Mouse (Mus musculus) gonadal fat pad, adult 2 months (tissue): ENCODE measurements around the gene Gm11992. TPM values are rescaled to one million over a fixed set of nuclear protein-coding genes. Genes with fewer than 3 reads are reported as not detected.

Experiments
- DNase-seq: peaks from one replicate; pipeline ENCODE4 v3.0.0-alpha.2; 2012; ENCODE audit warnings: low read depth
- polyA plus RNA-seq: library from polyadenylated mRNA; depleted of rRNA; stranded (reverse); fragments of >200 nt; gene quantifications from 2 replicates; pipeline ENCODE4 v1.2.3, GENCODE M21; 2012; rRNA removed

Gene Gm11992
- polyA plus RNA-seq = 0.93 and 1.9 TPM in 2 replicates

- DNase-seq = peak; percentile 50
Observed at GRCm38 (mm10) chr11:9048011-9048702, at the start of gene Gm11992. Gene Gm11992 (plus strand): TSS chr11:9048594.

GRCm38 (mm10) chr11:9008761-9009160 lies 39.6 kb upstream of the Gm11992 start:
- no peak for DNase-seq

GRCm38 (mm10) chr11:9010416-9010815 lies 38.0 kb upstream of the Gm11992 start:
- DNase-seq = no peak

GRCm38 (mm10) chr11:9010853-9011339 lies 37.5 kb upstream of the Gm11992 start, which contains the start of gene Hus1:
Gene Hus1 (minus strand): TSS chr11:9011191.
- peak; percentile 27 for DNase-seq

GRCm38 (mm10) chr11:9011348-9011747 lies 37.0 kb upstream of the Gm11992 start:
- no peak for DNase-seq

GRCm38 (mm10) chr11:9014740-9015139 lies 33.7 kb upstream of the Gm11992 start:
- DNase-seq = no peak

- peak; percentile 77 for DNase-seq
Observed at GRCm38 (mm10) chr11:9018491-9019267, 29.7 kb upstream of the Gm11992 start.

- DNase-seq = no peak
Observed at GRCm38 (mm10) chr11:9020207-9020606, 28.2 kb upstream of the Gm11992 start.

- DNase-seq = no peak
Observed at GRCm38 (mm10) chr11:9024782-9025181, 23.6 kb upstream of the Gm11992 start.

GRCm38 (mm10) chr11:9025211-9025610 lies 23.2 kb upstream of the Gm11992 start:
- DNase-seq = no peak

- no peak for DNase-seq
Observed at GRCm38 (mm10) chr11:9031530-9031929, 16.9 kb upstream of the Gm11992 start.

GRCm38 (mm10) chr11:9046546-9046945 lies 1.8 kb upstream of the Gm11992 start:
- no peak for DNase-seq

GRCm38 (mm10) chr11:9047044-9047443 lies 1.4 kb upstream of the Gm11992 start:
- DNase-seq = no peak

- no peak for DNase-seq
Observed at GRCm38 (mm10) chr11:9048703-9049060, 288 bp downstream of the Gm11992 start, which contains the start of gene Sun3. Gene Sun3 (minus strand): TSS chr11:9048991.

GRCm38 (mm10) chr11:9050241-9050640 lies 1.8 kb downstream of the Gm11992 start:
- DNase-seq = no peak

- DNase-seq = peak; percentile 75
Observed at GRCm38 (mm10) chr11:9051895-9052294, 3.5 kb downstream of the Gm11992 start.

GRCm38 (mm10) chr11:9056937-9057336 lies 8.5 kb downstream of the Gm11992 start:
- DNase-seq = no peak

- DNase-seq = no peak
Observed at GRCm38 (mm10) chr11:9057711-9058110, 9.3 kb downstream of the Gm11992 start.

- no peak for DNase-seq
Observed at GRCm38 (mm10) chr11:9060029-9060428, 11.6 kb downstream of the Gm11992 start.

GRCm38 (mm10) chr11:9060484-9060883 lies 12.1 kb downstream of the Gm11992 start:
- no peak for DNase-seq

GRCm38 (mm10) chr11:9076444-9076843 lies 28.1 kb downstream of the Gm11992 start:
- no peak for DNase-seq

GRCm38 (mm10) chr11:9113189-9113588 lies 64.8 kb downstream of the Gm11992 start:
- DNase-seq = no peak
